Mouse (Mus musculus) kidney, adult 11 months (tissue): ENCODE measurements around the gene Dusp15.

ENCODE experiments used
- DNase-seq: peaks from one replicate; pipeline ENCODE4 v3.0.0; 2022

The Dusp15 gene

DNA sequence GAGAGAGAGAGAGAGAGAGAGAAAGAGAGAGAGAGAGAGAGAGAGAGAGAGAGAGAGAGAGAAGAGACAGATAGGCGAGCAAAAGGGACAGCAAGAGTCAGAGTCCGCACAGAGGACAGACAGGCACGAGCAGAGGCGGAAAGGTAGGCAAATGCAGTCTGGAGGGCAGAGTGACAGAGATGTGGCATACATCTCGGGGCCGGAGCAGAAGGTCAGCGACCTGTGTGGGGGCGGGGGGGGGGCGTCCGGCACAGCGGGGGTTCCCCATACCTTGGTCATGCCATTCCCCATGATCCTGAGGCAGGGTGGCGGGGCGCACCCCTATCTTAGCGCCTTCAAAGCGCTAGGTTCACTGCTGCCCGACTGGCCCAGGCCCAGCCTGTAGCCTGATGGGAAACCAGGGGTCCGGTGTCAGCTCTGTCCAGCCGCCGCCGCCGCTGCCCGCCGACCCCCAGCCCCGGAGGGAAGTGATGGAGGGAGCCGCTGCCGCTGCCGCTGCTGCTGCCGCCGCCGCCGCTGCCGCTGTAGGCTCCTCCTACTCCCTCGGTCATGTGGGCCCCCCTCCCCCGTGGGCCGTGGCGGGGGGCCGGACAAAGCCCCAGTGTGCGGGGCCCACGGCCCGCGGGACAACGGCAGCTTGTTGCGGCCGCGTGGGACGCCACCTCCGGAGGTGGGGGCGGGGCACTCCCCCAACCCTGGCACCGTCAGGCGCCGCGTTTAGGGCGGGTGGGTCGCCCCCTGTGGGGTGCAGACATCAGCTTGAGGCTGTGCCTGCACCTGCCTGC, at the start of gene Dusp15:
TSS of gene Dusp15 (minus strand) at position 634 of the 785 bp plus-strand sequence.
- DNase-seq, result peak; percentile 27

- DNase-seq, result no peak
Measured at GRCm38 (mm10) chr2:152997046-152997445, 45.5 kb upstream of the Dusp15 start.

- DNase-seq, result peak; percentile 45
Measured at GRCm38 (mm10) chr2:152991529-152991928, 40.0 kb upstream of the Dusp15 start.

- DNase-seq, result no peak
Measured at GRCm38 (mm10) chr2:152985582-152985981, 34.1 kb upstream of the Dusp15 start.

- DNase-seq, result no peak
Measured at GRCm38 (mm10) chr2:152976991-152977390, 25.5 kb upstream of the Dusp15 start.

- DNase-seq, result no peak
Measured at GRCm38 (mm10) chr2:152965555-152965954, 14.1 kb upstream of the Dusp15 start.

- DNase-seq, result peak; percentile 94
Measured at GRCm38 (mm10) chr2:152962091-152962793, 10.7 kb upstream of the Dusp15 start, which contains the start of gene Ttll9. Gene Ttll9, plus strand, starts transcription at chr2:152962485.

DNA sequence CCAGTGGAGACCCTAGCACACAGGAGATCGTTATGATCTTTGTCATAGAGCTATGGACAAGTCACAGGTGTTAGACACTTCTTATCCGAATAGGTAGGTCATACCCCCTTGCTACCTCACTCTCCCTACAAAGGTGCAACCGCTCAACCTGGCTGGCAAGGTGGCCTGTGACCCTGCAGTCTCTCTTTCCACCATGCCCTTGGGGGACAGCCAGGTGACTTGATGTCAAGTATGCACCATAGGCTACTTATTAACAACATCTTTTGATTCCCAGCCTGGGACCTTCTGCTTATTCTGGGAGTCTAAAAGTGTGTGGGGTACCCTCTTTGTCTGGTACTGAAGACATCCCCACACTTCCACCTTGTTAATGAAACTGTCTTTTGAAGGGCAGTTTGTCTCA, 6.6 kb upstream of the Dusp15 start:
- peak; percentile 54 for DNase-seq

DNA sequence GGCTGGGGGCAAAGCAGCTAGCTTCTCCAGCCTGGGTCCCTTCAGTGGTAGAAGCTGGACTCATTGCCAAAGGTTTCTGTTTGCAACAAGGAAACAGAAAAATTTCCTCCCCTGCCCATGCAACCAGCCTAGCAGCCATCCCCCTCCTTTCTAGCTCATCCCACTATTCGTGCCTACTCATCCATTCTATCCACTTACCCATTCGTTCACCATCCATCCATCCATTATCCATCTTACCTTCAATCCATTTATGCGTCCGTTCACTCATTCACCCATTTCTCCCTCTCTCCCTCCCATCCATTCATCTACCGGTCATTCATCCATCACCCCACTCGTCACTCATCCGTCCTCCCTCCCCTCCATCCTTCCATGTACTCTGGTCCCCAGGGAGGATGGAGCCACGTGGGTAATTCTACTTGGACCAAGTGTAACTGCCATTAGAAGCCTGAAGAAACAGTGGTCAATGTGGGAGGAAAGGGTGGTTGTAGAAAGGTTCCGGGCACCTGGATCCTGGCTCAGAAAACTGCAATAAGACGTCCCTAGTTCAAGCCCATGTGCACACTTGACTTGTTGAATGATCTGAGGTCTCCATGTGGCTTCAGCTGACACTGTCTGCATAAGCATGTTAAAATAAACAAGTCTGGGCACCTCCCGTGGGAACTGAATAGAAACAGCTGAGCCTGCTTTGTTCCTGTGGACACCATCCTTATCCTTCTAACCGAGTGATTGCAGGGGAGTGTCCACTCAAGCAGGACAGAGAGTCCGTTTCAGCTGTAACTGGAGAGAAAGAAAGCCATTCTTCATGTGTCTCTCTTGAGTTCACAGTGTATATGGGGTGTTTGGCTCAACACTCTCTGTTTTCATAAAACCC, 587 bp upstream of the Dusp15 start:
- DNase-seq, result no peak

- DNase-seq, result no peak
Measured at GRCm38 (mm10) chr2:152950358-152951064, 987 bp downstream of the Dusp15 start.

- no peak for DNase-seq
Measured at GRCm38 (mm10) chr2:152948438-152949020, 3.0 kb downstream of the Dusp15 start.

GRCm38 (mm10) chr2:152947098-152947497, 4.4 kb downstream of the Dusp15 start:
- peak; percentile 41 for DNase-seq

- no peak for DNase-seq
Measured at GRCm38 (mm10) chr2:152944013-152944412, 7.5 kb downstream of the Dusp15 start.

DNA sequence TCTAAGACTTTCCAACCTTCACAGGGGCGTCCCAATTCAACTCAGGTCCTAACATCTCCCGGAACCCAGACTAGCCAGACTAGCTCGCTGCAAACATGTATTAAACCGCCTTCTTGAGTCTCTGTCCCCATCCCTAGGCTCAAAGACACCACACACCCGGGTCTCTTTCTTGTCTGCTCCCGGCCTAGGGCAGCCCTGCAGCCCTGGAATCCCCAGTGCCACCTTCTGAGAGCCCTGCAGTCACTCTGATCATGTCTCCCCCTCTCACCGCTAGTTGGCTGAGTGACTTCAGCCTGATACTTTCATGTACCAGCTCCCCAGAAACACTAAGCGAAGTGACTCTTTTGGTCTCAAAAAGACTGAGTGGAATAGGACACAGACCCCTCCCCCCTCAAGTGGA, 7.9 kb downstream of the Dusp15 start:
- DNase-seq, result no peak

DNA sequence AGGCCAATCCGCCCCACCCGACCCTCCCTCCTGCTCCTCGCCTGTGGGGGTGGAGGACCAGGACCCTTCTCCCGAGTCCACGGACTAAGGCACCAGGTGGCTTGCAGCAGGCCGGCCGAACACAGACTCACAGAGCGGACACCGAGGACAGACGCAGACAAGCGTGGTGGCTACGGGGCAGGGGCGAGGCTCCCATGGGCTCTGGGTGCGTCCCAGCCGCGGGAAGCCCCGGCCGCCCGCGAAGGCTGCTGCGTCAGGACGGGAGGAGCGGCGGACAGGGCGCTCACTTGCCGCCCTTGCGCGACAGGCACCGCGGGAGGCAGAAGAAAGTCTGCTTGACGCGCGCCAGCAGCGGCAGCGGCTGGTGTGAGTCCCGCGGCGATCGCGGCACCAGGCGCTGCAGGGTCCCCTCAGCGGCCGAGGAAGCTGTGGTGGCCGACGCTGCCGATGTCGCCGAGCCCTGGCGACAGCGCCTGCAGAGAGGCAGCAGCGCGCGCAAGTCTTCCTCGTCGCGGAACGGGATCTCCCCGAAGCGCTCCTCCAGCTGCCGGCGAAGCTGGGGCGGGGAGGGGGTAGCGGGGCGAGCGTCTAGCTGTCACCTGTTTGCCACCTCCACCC, 8.5 kb downstream of the Dusp15 start:
- DNase-seq, result no peak

DNA sequence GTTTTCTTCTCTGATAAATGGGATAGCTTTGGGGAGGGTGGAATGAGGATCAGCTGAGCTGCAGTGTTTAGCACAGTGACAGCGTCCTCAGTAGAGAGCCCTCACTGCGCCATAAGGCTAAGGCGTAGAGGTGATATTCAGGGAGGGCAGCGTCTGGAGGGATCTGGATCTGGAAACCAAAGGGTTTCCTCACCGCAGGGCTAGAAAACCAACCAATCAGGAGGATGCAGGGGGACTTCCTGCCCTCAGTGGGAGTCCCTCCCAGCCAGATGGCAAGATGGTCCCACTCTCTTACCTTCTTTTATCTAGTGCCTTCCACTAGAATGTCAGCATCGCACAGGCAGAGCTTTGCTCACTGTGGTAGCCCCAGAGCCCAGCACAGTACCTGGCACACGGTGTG, 9.7 kb downstream of the Dusp15 start:
- DNase-seq, result no peak

GRCm38 (mm10) chr2:152941106-152941505, 10.4 kb downstream of the Dusp15 start:
- DNase-seq, result no peak

- no peak for DNase-seq
Measured at GRCm38 (mm10) chr2:152939846-152940245, 11.7 kb downstream of the Dusp15 start.

DNA sequence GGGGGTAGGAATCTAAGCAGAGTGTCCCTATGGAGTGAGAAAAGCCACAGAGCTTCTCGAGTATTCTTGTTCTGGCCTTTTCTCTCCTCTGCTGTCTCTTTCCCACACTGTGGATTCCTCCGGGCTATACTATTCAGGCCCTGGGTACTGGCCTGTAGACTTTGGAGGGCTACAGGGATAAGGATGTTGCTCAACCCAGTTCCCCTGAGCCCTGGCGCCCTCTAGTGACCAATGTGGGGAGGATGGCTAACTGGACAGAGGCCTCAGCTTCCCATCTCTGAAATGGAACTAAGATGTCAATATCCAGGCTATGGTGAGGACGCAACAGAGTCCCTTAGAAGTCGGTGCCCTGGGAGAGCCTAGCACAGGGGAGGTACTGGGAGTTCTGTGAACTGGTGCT, 17.9 kb downstream of the Dusp15 start:
- DNase-seq, result no peak

DNA sequence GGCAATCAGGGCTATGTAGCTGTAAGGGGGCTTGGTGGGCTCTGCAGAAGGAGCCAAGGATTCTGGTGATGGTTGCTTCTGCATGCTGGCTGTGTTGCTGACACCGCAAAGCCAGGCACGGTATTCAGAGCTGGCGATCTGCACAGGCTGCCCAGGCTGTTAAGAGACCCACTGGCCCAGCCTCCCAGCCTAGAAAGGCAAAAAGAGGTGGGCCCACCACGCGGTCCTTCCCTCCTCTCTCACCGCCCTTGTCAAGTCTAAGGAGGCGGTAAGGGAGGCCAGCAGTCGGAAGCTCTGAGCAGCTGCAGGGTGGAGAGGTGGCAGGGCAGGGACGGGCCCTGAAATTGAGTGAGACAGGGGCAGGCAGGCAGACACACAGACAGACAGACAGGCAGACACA, 18.4 kb downstream of the Dusp15 start, which contains the start of gene Foxs1:
TSS of gene Foxs1 (minus strand) at position 161 of the 400 bp plus-strand sequence.
- peak; percentile 39 for DNase-seq

GRCm38 (mm10) chr2:152931456-152932160, 19.9 kb downstream of the Dusp15 start:
- DNase-seq, result no peak
